Mouse (Mus musculus): ENCODE data around the gene Gm44596. TPM values are rescaled to one million over a fixed set of nuclear protein-coding genes. Genes with fewer than 3 reads are reported as not detected.

The Gm44596 gene
- not detected for total RNA-seq (2021)
- long read RNA-seq, experiment 1, partial matches to known transcripts: 0 of 1 reads
- long read RNA-seq, experiment 1, other reads (novel, unspliced or antisense): 1 of 1 reads
- long read RNA-seq, experiment 2, partial matches to known transcripts: 0 of 1 reads
- long read RNA-seq, experiment 2, other reads (novel, unspliced or antisense): 1 of 1 reads

DNA sequence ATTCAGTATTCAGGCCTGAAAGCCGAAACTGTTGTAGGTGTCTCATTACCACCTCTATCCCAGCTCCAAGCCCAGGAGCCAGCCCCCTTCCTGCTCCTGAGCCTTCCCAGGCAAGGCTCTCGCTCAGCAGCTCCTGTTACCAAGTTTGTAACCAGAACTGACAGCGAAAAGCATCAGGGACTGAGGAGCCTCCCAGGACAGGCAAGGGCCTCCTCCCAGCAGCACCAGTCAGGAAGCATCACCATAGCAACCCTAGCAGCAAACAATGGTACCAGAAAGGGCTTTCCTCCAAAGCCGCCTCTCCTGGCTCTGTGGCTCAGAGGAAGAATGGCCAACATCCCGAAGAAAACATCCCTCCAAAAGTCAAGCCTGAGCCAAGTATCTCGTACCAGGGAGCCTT is at the start of gene Gm44596, which contains the start of gene Tex52:
Gm44596 (plus strand) TSS at position 312 of the 400 bp plus-strand sequence.
Tex52 (plus strand) TSS at position 265 of the 400 bp plus-strand sequence.
- peak; percentile 22 for DNase-seq

DNA sequence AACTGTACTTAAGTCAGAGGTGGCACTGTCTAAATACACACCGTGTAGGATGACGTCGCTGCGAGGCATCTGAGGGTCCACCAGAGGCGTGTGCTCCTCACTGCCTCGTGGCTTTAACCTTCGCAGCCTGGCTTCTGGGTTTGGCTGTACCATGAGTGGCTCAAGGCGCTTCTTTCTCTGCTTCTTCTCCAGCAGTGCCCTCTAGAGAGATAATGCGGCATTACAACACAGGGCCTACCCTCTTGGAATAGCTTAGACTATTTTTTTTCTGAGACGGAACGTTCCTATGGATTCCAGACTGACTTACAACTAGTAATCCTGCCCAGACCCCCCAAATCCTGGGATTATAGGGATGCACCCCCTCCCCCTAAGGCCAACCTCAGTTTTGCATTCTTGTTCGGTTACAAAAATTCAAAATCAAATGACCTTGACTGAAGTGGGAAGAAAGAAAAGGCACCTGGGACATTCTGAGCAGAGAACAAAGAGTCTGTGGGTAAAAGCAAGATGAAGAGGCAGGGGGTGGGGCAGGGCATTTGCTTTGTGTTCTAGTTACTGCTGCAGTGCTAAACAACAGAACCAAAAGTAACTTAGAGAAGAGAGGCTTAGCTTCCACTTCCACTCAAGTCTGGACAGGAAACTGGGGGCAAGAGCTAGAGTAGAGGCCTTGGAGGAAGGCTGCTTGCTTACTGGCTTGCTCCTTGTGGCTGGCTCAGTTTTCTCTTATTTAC is 40.7 kb upstream of the Gm44596 start:
- peak; percentile 74 for DNase-seq

DNA sequence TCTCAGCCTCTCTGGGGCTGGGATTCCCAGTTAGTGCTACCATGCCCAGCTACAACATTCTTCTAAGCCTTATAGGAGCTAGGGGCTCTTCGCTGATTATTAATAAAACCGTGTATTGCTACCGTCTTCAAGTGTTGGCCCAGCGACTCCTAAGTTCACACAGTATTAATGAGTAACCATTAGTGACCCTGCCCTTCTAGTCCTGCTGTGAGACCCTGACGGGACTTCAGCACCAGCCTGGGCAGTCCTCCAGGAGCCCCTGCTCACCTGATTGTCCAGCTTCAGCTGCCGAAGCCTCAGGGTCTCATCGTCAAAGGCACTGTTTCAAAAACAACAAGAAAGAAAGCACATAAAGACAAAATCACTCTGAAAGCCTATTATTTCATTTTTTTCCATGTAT is 37.8 kb upstream of the Gm44596 start:
- DNase-seq: no peak

DNA sequence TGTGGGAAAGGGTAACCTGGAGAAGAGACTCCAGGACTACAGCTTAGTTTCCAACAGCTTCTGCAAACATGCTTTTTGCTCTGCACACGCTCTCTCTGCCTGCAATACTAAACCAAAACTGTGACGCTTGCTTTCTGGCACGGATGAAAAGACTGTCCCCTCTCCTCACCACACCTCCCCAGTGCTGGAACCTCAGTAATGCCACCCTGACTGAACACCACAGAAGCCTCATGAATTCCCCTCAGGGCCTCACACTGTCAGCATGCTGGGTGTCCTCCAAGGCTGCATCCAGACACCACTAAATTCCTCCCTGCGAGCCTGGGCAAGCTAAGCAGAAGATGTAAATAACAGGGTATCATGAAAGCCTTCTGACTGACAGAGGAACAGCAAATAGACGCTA is 36.4 kb upstream of the Gm44596 start:
- DNase-seq: no peak

DNA sequence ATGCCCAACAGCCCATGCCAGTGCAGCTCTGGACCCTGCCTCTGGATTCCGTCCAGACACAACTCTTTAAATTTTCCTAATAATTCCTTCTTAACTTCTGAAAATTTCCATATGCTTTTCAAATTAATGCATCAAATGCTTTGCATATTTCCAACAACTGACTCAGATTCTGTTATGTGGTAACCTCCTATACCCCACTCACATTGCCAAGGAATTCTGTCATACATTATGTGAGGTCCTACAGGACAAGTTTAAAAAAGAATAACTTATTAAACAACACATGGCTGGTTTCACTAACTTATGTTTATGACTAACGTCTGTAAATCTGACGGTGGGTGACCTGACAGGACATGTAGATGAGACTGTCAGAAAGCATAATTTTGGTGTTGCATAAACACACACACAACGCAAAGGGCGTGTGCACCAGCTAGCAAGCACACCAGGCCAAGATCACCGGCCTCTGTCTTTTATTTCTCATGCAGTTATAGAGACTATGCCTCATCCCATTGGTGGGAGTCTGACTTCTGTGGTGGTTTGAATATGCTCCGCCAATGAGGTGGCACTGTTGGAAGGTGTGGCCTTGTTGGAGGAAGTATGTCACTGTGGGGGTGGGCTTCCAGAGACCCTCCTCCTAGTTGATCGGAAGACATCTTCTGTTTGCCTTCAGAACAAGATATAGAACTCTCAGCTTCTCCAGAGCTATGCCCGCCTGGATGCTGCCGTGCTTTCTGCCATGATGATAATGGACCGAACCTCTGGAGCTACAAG is 33.2 kb upstream of the Gm44596 start:
- no peak for DNase-seq

DNA sequence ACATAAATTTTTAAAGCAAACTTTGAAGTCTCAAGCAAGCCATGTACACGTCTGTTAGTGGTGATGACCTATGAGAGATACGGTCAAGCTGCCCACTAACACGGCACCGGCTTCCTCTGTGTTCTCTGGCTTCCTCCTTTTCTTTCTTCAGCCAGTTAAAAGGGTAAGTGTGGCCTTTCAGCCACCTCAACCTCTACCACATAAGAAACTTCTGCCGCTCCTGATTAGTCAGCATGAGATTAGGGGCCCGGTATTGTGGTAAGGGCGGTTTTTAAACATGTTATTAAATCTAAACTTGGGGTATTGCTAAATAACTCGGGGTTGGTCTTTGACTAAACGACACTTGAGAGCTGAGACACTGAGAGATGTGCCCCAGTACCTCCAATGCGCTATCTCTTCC is 29.7 kb upstream of the Gm44596 start:
- no peak for DNase-seq

DNA sequence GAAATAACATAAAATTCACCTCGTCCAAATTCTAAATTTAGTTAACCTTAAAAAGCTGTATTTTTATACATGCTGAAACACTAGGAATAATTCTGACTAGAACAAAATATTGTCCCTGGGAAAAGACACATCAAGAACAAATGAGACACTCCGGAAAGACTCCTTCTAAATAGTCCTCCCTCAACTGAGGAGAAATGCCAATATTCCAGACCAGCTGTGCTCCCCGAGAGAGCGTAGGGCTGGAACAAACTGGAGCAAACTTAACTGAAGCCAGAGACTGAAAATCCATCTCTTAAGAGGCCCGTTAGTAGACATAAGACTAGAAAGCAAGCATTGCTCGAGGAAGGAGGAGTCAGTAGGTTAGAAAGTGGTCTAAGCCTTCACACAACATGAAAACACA is 28.5 kb upstream of the Gm44596 start:
- DNase-seq: no peak

DNA sequence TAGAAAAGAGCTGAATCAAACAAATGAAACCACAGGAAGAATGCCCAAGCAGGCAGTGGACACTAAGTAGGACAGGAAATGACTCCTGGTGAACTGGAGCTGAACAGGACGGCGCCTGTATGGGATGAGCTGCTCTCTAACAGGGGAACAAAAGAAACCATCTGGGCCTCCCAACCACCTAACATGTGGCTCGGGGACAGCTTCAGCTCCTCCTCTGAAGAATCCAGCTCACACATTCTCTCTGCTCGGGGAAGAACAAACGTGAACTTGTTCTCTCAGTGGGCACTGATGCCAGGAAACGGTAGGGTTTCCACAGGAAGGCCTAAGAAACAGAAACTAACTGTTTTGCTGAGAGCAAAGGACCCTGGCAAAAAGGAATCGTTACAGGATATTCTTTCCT is 25.6 kb upstream of the Gm44596 start:
- DNase-seq: no peak

DNA sequence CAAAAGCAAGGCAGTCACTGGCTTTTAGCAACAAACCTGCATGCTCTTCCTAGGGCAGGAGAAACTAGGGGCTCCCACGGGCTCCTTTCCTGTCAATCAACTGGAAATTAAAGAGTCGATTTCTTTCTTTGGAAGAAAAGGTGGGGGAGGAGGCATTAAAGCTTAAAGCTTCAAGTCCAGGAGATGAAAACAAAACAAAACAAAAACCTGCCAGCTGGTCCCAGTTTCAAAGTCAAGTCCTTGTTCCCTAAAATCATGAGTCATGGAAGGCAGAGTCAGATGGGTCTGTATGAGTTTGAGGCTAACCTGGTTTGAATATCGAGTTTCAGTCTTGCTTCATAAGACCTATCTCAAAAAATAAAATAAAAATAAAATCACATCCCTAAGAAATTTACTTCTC is 21.2 kb upstream of the Gm44596 start:
- DNase-seq: no peak

DNA sequence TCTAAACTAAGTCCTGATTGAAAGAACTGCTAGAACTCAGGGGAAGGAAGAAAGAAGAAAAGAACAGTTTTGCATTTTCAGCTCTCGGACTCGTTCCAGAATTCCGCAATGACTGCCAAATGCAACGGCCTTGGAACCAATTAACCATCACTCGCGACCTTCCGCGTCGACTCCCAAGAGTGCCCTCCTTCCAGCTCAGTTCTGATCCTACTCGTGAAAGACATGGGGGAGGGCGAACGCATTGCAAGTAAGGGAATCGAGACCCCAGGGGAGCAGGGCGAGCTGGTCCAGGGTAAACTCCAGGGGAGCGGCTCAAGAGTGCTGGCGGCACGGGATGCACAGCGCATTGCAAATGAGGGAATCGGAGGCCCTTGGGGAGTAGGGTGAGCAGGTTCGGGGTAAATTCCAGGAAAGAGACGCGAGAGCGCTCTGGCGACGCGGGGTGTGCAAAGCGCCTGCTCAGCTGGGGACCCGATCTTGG is 20.1 kb upstream of the Gm44596 start:
- DNase-seq: peak; percentile 43

DNA sequence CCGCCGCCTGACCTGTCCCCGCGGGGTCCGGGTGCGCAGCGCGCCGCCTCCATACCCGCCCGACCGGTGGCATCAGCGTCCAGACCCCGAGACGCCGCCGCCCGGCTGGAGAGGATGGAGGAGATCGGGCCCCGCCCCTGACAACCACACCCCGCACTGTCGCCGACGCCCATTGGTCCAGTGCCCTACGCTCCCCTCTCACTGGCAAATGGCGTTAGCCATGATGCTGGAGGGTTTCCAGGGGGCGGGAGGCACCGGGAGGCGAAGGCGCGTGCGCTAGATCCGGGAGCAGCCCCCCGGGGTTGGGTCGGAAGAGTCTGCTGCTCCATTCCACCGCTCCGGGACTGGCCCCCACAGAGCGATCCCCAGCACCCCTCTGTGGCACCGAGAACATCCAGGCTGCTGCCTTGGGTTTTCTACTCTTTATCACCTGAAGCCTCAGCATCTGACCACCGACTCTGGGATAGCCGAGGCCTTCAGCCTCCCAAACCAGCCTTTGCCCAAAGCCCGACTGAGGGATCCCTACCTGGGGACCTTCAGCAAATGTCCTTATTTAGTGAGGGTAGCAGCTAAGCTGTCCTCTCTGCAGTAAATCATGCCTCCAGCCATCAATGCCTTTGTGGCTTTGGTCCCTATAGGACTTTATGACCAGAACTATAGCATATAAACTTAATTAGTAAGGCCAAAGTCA is 19.4 kb upstream of the Gm44596 start, which contains the start of gene Tulp3:
Tulp3 (minus strand) TSS at position 126 of the 691 bp plus-strand sequence.
- peak; percentile 99 for DNase-seq

DNA sequence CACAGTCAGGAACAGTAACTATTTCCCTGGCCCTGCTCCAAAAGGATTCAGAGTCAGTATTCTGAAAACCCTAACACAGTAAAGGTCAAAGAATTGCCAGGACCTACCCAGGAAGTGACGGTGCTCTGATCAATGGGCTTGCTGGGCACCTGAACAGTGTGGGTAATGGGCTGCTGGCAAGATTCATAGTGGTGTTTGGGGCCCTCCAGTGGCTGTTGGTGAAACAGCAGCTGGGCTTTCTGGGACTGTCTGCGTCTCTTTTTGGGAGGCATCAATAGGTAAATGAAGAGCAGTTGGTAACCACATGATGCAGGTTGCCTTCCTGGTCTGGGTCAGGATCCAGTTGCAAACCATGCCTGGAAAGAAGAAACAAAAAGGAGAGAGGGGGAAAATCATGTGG is 16.3 kb upstream of the Gm44596 start:
- DNase-seq: peak; percentile 62

DNA sequence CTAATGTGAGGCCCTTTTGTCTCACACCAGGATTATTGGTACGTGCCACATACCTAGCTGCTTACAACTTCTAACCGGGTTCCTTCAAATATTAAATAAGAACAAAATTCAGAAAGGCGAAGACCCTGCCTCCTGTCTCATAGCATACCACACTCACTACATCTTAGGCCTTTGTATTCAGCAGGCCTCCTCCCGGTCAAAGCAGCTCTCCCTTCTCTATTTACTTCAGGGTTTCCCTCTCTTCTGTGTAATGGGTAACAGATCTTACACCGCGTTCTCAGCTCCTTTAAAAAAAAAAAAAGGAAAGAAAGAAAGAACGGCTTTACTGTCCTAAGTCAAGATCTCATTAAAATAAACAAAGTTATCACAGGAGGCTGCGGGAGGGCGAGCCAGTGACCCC is 13.4 kb upstream of the Gm44596 start:
- DNase-seq: no peak

DNA sequence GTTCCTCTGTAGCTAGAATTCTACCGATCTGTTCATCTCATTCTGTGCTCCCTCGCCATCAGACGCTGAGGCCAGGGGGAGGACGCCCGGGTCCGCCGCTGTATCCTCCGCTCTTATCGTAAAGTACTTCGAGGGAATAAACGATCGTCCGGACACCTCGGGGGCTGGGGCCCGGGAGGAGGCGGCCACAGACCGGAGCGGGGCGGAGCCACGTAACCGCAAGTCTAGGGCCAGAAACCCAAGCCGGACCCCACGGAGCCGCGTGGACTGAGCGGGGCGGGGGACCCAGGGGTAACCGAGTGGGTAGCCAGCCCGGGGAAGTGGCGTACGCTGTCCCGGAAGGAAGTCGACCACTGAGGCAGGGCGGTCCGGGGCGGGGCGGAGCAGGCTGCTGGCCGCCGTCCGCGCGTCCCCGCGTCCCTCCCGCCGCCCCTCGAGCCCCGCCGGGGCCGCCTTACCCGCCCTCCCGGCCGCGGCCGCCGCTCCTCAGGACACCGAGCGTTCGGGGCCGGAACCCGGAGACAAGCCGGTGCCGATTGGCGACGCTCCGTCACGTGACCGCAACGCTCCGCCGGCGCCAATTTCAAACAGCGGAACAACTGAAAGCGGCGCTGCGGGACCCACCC is 12.8 kb upstream of the Gm44596 start, which contains the start of the genes Rhno1 and Foxm1:
Rhno1 (minus strand) TSS at position 531 of the 626 bp plus-strand sequence.
Foxm1 (plus strand) TSS at position 587 of the 626 bp plus-strand sequence.
- DNase-seq: peak; percentile 87

DNA sequence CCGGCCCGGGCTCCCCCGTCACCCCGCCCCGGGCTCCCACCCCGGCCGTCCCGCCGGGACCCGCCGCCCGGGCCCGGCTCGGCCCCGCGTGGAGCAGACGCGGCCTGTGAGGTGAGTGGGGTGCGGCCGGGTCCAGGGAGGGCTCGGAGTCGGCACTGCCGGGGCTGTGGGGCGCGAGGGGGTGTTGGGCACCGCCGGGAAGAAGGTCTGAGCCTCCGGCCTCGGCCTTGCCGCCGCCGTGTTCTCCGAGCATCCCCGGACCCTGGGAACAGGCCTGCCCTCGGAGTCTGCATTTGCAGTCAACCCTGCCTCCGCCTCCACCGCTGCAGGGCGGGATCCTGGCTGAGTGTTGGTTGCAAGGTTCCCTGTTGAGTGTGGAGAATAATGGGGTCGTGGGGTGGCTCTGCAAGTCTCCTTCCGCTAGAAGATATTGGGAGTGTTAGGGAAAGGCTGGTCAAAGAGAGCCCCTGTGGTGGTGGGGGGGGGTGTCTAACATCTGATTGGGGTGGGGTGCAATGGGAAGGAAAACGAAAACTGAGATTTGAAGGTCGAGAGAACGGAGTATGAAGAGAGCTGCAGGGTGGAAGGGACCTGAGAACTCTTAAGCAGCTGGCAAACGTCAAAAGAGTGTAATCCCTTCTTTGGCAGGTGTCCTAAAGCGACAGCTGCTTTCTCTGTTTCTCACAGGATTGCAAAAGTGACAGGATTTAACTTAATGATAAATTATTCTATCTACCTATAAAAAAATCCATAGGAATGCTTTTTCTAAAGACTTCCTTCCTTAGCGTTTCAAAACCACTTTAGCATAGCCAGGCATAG is 12.1 kb upstream of the Gm44596 start:
- DNase-seq: peak; percentile 24

DNA sequence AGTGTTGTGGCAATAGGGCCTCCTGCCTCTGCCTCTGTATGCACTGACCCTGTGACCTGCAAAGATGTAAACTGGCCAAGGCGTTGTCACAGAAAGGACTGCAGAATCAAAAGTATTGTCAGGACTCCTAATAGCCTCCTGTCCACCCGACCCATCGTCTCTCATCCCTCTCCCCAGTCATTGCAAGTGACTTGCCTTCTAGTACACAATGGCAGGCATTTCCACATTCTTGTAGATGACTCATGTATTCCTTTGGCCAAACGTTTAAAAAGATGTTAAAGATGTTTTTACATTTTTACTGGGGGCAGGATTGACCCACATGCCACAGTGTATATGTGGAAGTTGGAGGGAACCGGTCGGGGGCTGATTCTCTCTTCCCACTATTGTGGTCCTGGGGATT is 10.6 kb upstream of the Gm44596 start:
- DNase-seq: no peak

DNA sequence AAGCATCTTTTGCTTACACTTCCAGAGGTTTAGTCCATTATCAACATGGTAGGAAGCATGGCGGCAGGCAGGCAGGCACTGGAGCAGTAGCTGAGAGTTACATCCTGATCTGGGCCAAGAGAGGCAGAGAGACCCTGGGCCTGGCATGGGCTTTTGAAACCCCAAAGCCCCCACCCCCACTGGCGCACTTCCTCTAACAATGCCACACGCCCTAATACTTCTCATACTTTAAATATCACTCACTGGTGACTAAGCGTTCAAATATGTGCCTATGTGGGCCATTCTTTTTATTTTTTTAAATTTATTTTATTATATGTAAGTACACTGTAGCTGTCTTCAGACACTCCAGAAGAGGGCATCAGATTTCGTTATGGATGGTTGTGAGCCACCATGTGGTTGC is 8.8 kb upstream of the Gm44596 start:
- no peak for DNase-seq

DNA sequence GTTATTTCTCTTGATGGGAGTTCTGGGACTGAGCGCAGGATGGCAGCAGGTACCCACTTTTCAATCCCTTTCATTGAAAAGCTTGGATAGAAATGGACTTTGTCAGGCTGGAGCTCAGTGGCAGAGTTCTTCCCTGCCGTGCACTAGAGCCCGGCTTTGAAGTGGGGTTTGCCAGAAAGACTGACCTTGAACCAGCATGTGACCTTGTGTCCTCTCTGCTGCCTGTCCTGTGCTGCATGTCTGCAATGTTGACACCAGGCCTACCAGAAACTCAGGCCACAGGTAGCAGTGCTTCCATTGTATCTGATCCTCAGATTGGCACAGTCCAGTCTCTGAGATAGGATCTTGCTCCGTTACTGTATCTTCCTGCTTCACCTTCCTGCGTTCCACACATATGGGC is 5.3 kb upstream of the Gm44596 start:
- DNase-seq: no peak

DNA sequence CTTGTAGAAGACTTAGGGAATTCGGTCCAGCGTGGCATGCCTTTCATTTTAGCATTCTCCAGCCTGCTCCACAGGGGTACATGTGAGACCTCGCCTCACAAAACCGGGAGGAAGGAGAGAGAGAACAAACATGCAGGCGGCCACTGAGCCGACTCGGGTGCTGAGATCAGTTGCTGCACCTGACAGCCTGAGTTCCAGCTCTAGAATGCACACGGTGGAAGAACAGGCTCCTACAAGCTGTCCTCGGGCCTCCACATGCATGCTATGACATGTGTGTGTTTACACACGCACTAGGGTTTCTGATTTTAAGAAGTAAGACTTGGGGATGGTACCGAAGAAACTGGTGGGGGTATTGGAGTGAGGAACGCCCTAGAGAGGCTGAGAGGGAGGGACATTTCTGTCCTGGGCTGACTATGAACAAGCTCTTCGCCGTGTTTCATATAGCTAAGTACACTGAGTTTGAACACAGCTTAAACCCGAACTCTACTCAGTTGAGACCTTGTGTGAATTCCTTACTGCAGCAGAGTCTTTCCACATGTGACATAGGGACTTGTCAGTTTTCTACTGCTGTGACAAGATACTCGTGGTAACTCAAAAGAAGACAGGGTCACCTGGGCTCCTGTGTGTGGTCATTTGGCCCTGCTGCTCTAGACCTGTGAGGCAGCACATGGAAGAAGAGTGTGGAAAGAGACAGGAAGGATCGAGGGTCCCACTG is 1.2 kb downstream of the Gm44596 start:
- no peak for DNase-seq

DNA sequence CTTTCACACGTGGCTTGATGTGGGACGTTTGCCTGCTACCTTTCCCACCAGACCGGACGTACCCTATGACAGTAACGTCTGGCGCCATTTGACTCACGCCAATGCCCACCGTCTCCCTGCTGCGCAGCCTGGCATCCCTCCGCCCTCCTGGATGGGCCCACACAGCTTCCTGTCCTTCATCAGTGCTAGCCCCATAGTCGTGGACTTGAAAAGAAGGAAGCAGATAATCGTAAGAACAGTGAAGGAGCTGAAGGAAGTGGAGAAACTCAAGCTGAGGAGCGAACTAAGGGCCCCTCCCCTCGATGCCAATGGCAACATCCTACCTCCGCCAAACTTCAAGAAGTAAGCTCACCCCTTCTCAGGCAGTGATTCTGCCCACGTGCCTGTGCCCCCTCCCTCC is 4.3 kb downstream of the Gm44596 start:
- DNase-seq: no peak
